Mouse (Mus musculus) liver, adult 2 months (tissue): ENCODE data around the gene Urb1. TPM values are rescaled to one million over a fixed set of nuclear protein-coding genes. Genes with fewer than 3 reads are reported as not detected.

Source experiments
- DNase-seq: peaks from one replicate; pipeline ENCODE4 v3.0.0-alpha.2; 2011; ENCODE audit warnings: low read depth, low spot score; ENCODE audit errors: extremely low read depth
- H3K27ac ChIP-seq: fragments of 200-500 bp; replicated peaks from 2 replicates; pipeline ENCODE4 v1.5.1; 2012; ENCODE audit warnings: low read depth, mild to moderate bottlenecking, control low read depth, inconsistent platforms, low read length; ENCODE audit not compliant: insufficient read depth
- H3K27me3 ChIP-seq: fragments of 200-500 bp; 2 replicates; pipeline ENCODE4 v1.6.1; 2012; ENCODE audit warnings: mild to moderate bottlenecking, moderate library complexity, low read length, inconsistent platforms; ENCODE audit not compliant: control insufficient read depth, insufficient read depth
- H3K36me3 ChIP-seq: fragments of 200-500 bp; 2 replicates; pipeline ENCODE4 v1.6.1; 2012; ENCODE audit warnings: low read length, inconsistent platforms; ENCODE audit not compliant: control insufficient read depth, insufficient read depth
- H3K4me1 ChIP-seq: fragments of 200-500 bp; 2 replicates; pipeline ENCODE4 v1.6.1; 2011; ENCODE audit warnings: low read length; ENCODE audit not compliant: control insufficient read depth, insufficient read depth
- H3K4me3 ChIP-seq: fragments of 200-500 bp; 2 replicates; pipeline ENCODE4 v1.5.1; 2011; ENCODE audit warnings: low read depth, mild to moderate bottlenecking, control low read depth, low read length, moderate library complexity; ENCODE audit not compliant: insufficient read depth
- H3K79me2 ChIP-seq: fragments of 200-500 bp; 2 replicates; pipeline ENCODE4 v1.6.1; 2012; ENCODE audit warnings: inconsistent platforms, mild to moderate bottlenecking, low read length, moderate library complexity; ENCODE audit not compliant: control insufficient read depth, insufficient read depth
- H3K9ac ChIP-seq: fragments of 200-500 bp; 2 replicates; pipeline ENCODE4 v1.6.1; 2012; ENCODE audit warnings: low read depth, mild to moderate bottlenecking, control low read depth, inconsistent platforms, low read length
- CTCF ChIP-seq: fragments of 200-500 bp; IDR thresholded peaks from 2 replicates; pipeline ENCODE4 v1.5.1; 2011; ENCODE audit warnings: low read depth, low read length, control low read depth
- POLR2A ChIP-seq: fragments of 200-500 bp; IDR thresholded peaks from 2 replicates; pipeline ENCODE4 v1.6.1; 2011; ENCODE audit warnings: low read length, control low read depth; ENCODE audit not compliant: insufficient read depth; ENCODE audit errors: extremely low read depth
- WGBS: fragments of 180-500 bp; shearing (Covaris S2); methylation state at CpG from one replicate; pipeline ENCODE4 v1.1.7; 2018; 5-methylcytosine and 5-hydroxymethylcytosine counted together
- polyA plus RNA-seq: library from polyadenylated mRNA; depleted of rRNA; stranded (reverse); fragments of >200 nt; gene quantifications from 2 replicates; pipeline ENCODE4 v1.2.3, GENCODE M21; 2012
- total RNA-seq: library from RNA; depleted of rRNA; stranded (reverse); fragments of >200 nt; gene quantifications from 2 replicates; pipeline ENCODE4 v1.2.3, GENCODE M21; 2014

The Urb1 gene
- total and polyA plus RNA-seq, 2 experiments = 1.9 to 2.7 TPM

DNA sequence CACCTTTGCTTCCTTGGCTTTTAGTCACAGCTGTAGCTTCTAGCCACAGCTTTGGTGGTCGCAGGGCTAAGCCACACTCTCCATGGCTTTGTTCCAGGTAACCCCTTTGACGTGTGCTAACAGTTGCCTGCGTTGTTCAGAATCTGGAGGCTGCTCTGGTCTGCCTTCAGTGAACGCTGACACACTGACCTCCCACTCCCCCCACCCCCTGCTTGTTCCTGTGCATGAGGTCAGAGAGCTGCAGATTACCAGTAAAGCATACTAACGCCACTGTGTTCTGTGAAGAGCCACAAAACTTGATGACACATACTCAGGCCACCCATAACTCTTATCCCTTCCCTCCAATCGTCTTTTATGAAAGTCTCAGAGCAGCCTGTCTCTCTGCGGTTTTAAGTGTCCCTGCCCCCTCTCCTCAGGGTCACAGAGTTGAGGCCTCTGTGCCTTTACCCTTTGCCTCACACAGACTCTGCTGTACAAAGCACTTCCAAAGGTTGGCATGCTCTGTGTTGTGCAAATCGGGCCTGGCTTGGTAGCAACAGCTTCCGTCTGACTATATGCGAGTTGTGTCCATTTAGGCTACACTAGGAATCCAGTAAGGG, 73.4 kb downstream of the Urb1 start:
- Histone ChIP-seq H3K4me1 (peaks cover 17% of the 10 kb centered on the region), H3K9ac (peak overlapping the region; percentile 58)
- DNase-seq = peak; percentile 95

DNA sequence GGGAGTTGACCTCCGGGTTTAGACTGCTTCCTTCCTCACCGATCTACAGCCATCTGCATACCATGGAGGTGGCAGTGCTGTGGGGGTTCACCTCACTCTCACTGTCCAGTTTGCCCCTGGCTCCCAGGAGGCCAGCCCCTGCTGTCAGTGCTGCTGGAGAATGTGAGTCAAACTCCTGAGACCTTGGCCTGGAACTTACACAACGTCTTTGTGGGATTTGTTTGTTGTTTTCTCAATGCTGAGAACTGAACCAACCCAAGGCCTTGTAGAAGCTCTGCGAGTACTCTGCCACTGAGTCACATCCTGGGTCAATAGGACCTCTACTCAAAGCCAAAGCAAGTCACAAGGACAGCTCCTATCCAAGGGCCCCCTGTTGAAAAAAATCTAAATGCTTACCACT, 74.6 kb downstream of the Urb1 start:
- H3K27ac ChIP-seq = no peak overlapping the region
- no peaks in the 10 kb centered on the region for H3K36me3 ChIP-seq
- H3K9ac ChIP-seq = no peak overlapping the region
- no peak overlapping the region for H3K4me3 ChIP-seq
- WGBS = 36% methylated on average over 4 of the region's 4 CpGs
- H3K79me2 ChIP-seq = no peaks in the 10 kb centered on the region; the same call in 1 of the 2 replicates
- H3K27me3 ChIP-seq = no peaks in the 10 kb centered on the region
- peaks cover 17% of the 10 kb centered on the region for H3K4me1 ChIP-seq
- peak; percentile 48 for DNase-seq
- TF ChIP-seq CTCF (no peak), POLR2A (no peak)

More for the DNA sequence above, 73.4 kb downstream of the Urb1 start:
- Histone ChIP-seq H3K27ac (peak overlapping the region; percentile 94), H3K27me3 (no peaks in the 10 kb centered on the region), H3K4me3 (no peak overlapping the region), H3K79me2 (peaks cover 3% of the 10 kb centered on the region; the same call in 1 of the 2 replicates), H3K36me3 (no peaks in the 10 kb centered on the region)
- WGBS = 15% methylated on average over 10 of the region's 10 CpGs
- TF ChIP-seq POLR2A = no peak
- no peak for TF ChIP-seq CTCF

DNA sequence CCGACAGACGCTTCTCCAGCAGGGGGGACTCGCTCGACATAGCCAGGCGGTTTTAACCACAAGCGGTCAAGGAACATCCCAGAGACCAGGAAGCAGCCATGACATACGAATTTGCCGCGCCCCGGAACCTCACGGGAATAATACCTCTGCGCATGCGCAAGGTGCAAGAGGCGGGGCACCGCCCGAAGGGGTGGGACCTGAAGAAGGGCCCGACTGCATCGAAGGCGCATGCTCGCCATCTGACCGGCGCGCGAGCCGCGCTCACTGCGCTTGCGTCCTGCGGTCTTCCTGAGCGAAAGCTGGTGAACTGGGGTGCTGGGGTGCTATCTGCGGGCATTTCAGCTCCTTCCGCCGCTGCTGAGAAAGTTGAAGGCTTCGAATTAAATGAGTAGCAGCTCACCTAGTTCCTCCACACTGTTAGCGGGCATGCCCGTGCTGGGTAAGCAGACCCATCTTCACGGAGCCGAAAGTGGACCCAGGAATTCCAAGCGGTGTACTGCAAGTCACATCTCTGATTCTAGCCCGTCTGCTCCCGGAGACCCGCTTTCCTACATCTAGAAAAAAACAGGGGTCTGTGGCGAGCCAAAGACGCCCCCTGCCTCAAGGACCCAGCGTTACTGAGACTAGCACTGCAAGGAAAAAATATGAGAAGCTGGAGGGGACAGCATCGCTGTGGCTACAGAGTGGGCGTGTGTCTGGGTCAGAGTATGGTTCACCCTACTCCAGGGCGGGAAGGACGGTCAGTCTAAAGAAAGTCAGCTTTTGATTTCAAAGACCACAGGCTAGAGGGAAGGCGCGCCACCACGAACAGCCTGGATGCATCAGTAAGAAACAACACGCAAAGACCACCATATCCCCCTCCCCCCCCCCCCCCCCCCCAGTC, 82.7 kb downstream of the Urb1 start, which contains the start of gene Mis18a:
Gene Mis18a, minus strand, starts transcription at position 172 of the 883 bp plus-strand sequence.
- peak within 1 kb of the TSS; percentile 57 for H3K27ac ChIP-seq
- H3K9ac ChIP-seq = peak within 1 kb of the TSS; percentile 67
- WGBS = 3% methylated on average over 53 of the region's 53 CpGs

GRCm38 (mm10) chr16:90726600-90727227, 83.5 kb downstream of the Urb1 start:
- Histone ChIP-seq H3K4me1 (no peaks in the 10 kb centered on the region; the same call in 1 of the 2 replicates), H3K79me2 (no peaks in the 10 kb centered on the region), H3K36me3 (no peaks in the 10 kb centered on the region), H3K4me3 (peak overlapping the region; percentile 69), H3K27ac (no peak overlapping the region), H3K9ac (peak overlapping the region; percentile 67), H3K27me3 (no peaks in the 10 kb centered on the region)
- 6% methylated on average over 38 of the region's 38 CpGs for WGBS
- DNase-seq = no peak
- TF ChIP-seq POLR2A (no peak), CTCF (no peak)

More for the DNA sequence above, 82.7 kb downstream of the Urb1 start, which contains the start of gene Mis18a:
- TF ChIP-seq POLR2A (peak; percentile 87), CTCF (0 out of 2 replicates have a peak, but pooled peaks have one; percentile 19)
- Histone ChIP-seq H3K4me1 (no peaks in the 10 kb centered on the region; the same call in 1 of the 2 replicates), H3K4me3 (peak within 1 kb of the TSS; percentile 69), H3K27me3 (no peaks in the 10 kb centered on the region), H3K79me2 (no peaks in the 10 kb centered on the region), H3K36me3 (no peaks in the 10 kb centered on the region)
- DNase-seq = peak; percentile 89

- 92% methylated on average over 4 of the region's 4 CpGs for WGBS
- Histone ChIP-seq H3K9ac (no peak overlapping the region), H3K27ac (no peak overlapping the region), H3K36me3 (no peaks in the 10 kb centered on the region; the same call in 1 of the 2 replicates), H3K4me1 (no peaks in the 10 kb centered on the region; the same call in 1 of the 2 replicates), H3K79me2 (no peaks in the 10 kb centered on the region), H3K4me3 (no peak overlapping the region), H3K27me3 (no peaks in the 10 kb centered on the region)
- no peak for DNase-seq
- TF ChIP-seq CTCF = no peak
- TF ChIP-seq POLR2A = no peak
Measured at GRCm38 (mm10) chr16:90724051-90724450, 86.2 kb downstream of the Urb1 start.
